Comparison of ENCODE assay signal across 9 mouse cellular contexts in the genomic region with DNA sequence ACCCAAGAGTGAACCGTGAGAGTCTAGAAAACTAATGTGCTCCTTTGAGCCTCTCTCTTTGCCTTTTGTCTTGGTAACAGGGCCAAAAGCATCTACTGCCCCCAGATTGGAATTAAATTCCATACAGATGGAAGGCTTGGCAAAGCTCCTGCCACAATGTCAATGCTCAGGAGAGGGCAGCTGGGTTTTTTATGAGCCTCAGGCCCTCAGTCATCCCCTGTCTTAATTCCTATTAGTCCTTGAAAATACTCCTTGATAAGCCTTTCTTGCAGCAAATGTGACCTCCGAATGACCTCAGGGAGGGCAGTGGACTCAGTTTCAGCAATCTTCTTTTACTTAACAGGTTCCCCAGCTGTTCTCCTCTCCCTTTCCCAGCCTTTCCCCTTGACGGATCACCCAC.
"Had no signal": no experiment of that assay in that cellular context is flagged by ENCODE, and none has a peak within 500 bp of the region (broad histone marks: within the 10 kb centered on the region; RNA-seq: fewer than 3 reads in every experiment).

No protein-coding gene starts in this region.

- ATAC-seq: midbrain, embryonic 13.5 days had no signal

- H3K4me3 ChIP-seq: lung, embryonic 15.5 days; midbrain, embryonic 13.5 days had no signal

- H3K9me3 ChIP-seq: lung, embryonic 15.5 days; midbrain, embryonic 13.5 days had no signal

- H3K9ac ChIP-seq: lung, embryonic 15.5 days; midbrain, embryonic 13.5 days had no signal

- H3K27ac ChIP-seq: lung, embryonic 15.5 days; midbrain, embryonic 13.5 days had no signal

- H3K36me3 ChIP-seq: lung, embryonic 15.5 days; midbrain, embryonic 13.5 days had no signal

- DNase-seq: kidney, adult 2 months; kidney, postnatal 10 days; left cerebral cortex, postnatal 4 days; right cerebral cortex, adult 18-20 months; right cerebral cortex, postnatal 25 days; thymus, postnatal 36 days had no signal

- H3K4me1 ChIP-seq: lung, embryonic 15.5 days; midbrain, embryonic 13.5 days had no signal

- H3K27me3 ChIP-seq: lung, embryonic 15.5 days; midbrain, embryonic 13.5 days had no signal

- H3K4me2 ChIP-seq: liver, embryonic 11.5 days; lung, embryonic 15.5 days; midbrain, embryonic 13.5 days had no signal
